Mouse (Mus musculus): ENCODE data around the gene AL732309.1.

The AL732309.1 gene

GRCm38 (mm10) chr2:25211121-25211670 lies 35.5 kb downstream of the AL732309.1 start, which contains the start of gene Nelfb:
Gene Nelfb (minus strand): TSS chr2:25211489.
- peak; percentile 94 for DNase-seq

- DNase-seq: no peak
Measured at GRCm38 (mm10) chr2:25210686-25211085, 36.0 kb downstream of the AL732309.1 start.

GRCm38 (mm10) chr2:25207593-25207992 lies 39.1 kb downstream of the AL732309.1 start:
- DNase-seq: no peak

- peak; percentile 66 for DNase-seq
Measured at GRCm38 (mm10) chr2:25203631-25204214, 42.9 kb downstream of the AL732309.1 start.

GRCm38 (mm10) chr2:25200631-25201030 lies 46.0 kb downstream of the AL732309.1 start:
- DNase-seq: no peak

GRCm38 (mm10) chr2:25197946-25198345 lies 48.7 kb downstream of the AL732309.1 start:
- DNase-seq: no peak

- no peak for DNase-seq
Measured at GRCm38 (mm10) chr2:25197191-25197590, 49.5 kb downstream of the AL732309.1 start.

GRCm38 (mm10) chr2:25196172-25196954 lies 50.3 kb downstream of the AL732309.1 start, which contains the start of gene Tor4a:
Gene Tor4a (minus strand): TSS chr2:25196886.
- DNase-seq: peak; percentile 88

- peak; percentile 85 for DNase-seq
Measured at GRCm38 (mm10) chr2:25195211-25196156, 51.2 kb downstream of the AL732309.1 start.

Data from kidney, postnatal 10 days (tissue).